Mouse (Mus musculus) ovary, postnatal 14 days (tissue): ENCODE results near the gene Ankle1.

Experiments used
- DNase-seq: peaks from one replicate; pipeline ENCODE4 v3.0.0; 2022; ENCODE audit warnings: low spot score

The Ankle1 gene

GRCm38 (mm10) chr8:71381971-71382961 is 23.5 kb upstream of the Ankle1 start:
- peak; percentile 89 for DNase-seq

DNA sequence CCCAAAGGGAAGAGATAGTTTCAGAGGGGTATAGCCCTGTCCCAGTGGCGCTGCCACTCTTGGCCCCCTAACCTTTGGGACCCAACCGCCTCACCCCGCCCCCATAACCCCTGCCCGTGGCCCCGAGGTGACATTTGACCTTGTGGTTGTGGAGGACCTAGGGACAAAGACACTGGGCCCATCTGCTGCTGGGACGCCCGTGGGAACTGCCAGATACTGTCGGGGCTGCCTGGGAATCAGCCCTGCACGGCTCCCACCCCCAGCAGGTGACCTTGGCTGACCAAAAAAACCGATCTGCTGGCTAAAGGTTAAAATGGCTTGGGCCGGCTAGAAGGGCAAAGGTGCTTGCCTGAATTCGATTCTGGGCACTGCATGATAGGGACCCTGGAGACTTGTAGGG is 22.4 kb upstream of the Ankle1 start:
- no peak for DNase-seq

- no peak for DNase-seq
These were observed 21.9 kb upstream of the Ankle1 start for GRCm38 (mm10) chr8:71383860-71384259.

DNA sequence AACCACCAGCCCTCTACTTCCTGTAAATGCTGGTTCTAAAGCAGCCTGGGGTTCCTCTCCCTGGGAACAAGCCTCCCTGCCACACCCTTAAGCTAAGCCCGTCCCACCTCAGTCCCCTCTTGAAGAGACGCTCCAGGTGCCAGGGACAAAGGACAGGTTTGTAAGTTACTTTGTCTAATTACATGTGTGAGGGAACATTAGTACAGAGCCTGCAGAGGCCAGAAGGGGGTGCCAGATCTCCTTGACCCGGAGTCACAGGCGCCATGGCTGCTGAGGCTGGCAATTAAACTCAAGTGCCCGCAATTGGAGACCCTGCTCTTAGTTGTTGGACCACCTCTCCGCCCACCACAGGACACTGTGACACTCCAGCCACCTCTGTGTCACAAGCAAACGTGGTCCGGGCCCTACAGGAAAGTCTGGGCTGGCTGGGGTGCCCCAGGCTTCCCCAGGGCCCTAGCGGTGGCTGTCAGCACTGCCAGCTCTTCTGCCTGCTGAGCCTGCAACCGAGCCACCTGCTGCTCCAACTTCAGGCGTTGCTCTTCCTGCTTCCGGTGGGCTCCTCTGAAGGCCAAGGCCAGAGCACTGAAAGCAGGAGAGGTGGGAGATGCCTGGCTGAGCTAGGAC is 20.5 kb upstream of the Ankle1 start:
- DNase-seq, result no peak

- no peak for DNase-seq
These were observed 17.5 kb upstream of the Ankle1 start for GRCm38 (mm10) chr8:71388267-71388666.

GRCm38 (mm10) chr8:71391696-71392095 is 14.1 kb upstream of the Ankle1 start:
- no peak for DNase-seq

- DNase-seq, result no peak
These were observed 13.4 kb upstream of the Ankle1 start for GRCm38 (mm10) chr8:71392391-71392790.

DNA sequence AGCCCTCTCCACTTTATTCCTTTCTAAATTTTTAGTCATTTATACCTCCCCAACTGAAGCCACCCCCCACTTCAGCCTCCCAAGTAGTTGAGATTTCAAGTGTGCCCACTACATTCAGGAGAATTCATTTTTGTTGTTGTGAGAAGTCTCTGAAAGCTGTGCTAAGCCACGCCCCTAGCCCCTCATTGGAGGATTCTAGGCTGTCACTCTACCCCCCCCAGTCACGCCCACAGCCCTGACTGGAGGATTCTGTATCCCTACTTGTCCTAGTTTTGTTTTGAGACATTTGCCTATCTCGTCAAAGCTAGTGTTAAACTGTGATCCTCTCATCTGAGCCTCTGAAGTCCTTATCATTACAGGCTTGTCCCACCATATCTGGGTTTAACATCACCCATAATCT is 12.9 kb upstream of the Ankle1 start:
- DNase-seq, result no peak

GRCm38 (mm10) chr8:71394481-71394880 is 11.3 kb upstream of the Ankle1 start:
- no peak for DNase-seq

DNA sequence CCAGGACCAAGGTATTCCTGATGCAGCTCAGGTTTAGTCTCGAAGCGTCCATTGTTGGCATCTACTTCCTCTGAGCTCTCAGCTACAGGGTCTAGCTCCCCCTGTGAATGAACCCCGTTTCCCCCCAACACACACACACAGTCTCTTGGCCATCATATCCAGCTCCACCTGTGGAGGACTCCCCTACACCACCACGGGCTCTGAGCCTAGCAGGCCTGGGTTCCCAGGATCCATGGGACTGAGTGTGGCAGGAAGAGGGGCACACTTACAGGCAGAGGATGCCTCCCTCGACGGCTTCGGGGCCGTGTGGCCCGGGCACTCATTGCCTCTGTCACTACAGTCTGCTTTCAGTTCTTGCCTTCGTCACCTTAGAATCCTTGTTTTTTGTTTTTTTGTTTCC is 10.7 kb upstream of the Ankle1 start:
- no peak for DNase-seq

- DNase-seq, result no peak
These were observed 10.2 kb upstream of the Ankle1 start, which contains the start of gene Ushbp1 for GRCm38 (mm10) chr8:71395629-71396028. Gene Ushbp1 (minus strand): TSS chr8:71395802.

GRCm38 (mm10) chr8:71396639-71397305 is 9.0 kb upstream of the Ankle1 start, which contains the start of gene Babam1:
Gene Babam1 (plus strand): TSS chr8:71396861.
- DNase-seq, result peak; percentile 80

GRCm38 (mm10) chr8:71397701-71398100 is 8.1 kb upstream of the Ankle1 start:
- DNase-seq, result no peak

DNA sequence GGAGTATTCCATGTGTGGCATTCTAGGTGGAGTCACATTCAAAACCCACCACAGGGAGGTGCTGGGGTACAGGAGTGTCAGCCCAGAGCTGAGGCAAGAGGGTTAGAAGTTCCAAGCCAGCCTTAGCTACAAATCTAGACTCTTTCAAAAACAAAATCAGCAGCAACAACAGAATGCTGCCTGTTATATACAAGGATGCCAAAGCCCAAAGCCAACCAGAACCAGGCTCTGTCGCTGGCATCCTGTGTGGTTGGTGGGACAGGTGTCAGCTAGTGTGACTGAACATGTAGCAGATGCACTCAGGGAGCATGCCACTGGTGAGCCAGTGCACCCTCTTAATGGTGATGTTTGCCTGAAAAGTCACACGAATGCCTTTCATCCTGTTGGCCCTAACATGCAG is 5.0 kb upstream of the Ankle1 start:
- no peak for DNase-seq

DNA sequence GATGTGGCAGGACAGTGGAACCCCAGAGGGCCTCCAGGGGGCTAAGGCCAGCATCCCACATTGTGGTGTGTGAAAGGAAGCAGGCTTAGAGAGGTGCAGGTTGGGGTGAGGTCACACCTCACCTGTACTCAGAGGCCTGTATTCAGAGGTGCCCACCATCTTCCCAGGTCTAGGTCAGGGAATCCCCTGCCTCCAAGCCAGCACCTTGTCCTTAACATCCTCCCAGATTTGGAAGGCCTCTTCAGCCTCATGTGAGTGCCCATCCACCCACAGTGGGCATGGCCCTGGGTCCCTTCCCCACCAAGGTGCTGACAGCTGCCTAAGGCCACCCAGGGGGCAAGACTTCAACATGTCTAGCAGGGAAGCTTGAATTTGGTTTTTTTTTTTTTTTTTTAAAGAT is 4.4 kb upstream of the Ankle1 start:
- no peak for DNase-seq

DNA sequence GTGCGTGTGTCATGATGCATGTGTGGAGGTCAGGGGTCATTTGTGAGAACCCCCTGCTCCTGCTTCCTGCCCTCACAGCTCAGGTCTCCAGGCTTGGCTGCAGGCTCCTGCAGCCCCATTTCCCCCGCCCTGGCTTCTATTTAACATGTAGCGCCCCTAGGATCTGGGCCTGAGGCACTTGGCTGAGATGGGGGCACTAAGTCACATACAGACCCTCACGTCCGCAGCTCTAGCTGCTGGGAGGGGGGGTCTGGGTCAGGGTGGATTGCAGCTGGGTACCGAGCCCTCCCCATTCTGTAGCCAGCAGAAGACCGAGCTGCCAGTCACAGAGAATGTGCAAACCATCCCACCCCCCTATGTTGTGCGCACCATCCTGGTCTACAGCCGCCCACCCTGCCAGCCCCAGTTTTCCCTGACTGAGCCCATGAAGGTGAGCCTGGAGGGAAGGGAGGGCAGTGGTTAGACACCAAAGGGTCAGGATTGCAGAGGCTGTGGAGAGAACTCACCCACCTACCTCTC is 3.3 kb upstream of the Ankle1 start:
- DNase-seq, result no peak

DNA sequence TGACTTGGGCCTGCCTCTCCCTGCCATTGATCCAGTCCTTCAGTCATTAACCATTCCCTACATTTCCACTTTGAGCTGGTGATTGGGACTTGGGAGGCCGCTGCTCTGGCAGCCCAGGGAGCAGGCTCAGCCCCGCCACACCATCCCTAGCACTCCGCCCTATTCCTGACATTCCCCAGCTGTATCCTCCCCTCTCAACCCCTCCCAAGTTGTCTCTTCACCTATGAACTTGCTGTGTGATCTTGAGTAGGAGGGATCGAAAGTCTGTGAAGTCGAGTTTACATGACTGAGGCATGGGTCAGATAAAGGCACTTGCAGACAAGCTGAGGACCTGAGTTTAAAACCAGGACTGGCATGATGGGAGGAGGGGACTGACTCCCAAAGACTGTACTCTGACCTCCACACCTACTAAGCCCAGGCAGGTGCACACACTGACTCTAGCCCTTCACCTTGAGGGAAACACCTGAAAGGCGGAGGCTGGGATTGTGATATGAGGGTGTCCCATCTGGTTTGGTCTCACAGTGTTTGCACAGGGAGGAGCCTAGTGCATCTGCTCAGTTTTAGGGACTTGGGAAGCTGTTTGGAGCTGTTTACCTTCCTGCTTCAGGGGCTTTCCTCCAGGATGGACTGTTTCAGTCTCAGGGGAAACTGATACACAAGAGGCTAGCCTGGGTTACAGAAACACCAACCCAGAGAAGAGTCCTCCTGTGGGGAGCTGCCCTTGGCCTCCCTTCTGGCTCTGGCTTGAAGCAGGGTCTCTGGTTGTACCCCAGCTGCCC is 2.5 kb upstream of the Ankle1 start:
- DNase-seq, result no peak

- DNase-seq, result no peak
These were observed 1.8 kb upstream of the Ankle1 start for GRCm38 (mm10) chr8:71404011-71404410.

- no peak for DNase-seq
These were observed 859 bp upstream of the Ankle1 start for GRCm38 (mm10) chr8:71404951-71405351.

DNA sequence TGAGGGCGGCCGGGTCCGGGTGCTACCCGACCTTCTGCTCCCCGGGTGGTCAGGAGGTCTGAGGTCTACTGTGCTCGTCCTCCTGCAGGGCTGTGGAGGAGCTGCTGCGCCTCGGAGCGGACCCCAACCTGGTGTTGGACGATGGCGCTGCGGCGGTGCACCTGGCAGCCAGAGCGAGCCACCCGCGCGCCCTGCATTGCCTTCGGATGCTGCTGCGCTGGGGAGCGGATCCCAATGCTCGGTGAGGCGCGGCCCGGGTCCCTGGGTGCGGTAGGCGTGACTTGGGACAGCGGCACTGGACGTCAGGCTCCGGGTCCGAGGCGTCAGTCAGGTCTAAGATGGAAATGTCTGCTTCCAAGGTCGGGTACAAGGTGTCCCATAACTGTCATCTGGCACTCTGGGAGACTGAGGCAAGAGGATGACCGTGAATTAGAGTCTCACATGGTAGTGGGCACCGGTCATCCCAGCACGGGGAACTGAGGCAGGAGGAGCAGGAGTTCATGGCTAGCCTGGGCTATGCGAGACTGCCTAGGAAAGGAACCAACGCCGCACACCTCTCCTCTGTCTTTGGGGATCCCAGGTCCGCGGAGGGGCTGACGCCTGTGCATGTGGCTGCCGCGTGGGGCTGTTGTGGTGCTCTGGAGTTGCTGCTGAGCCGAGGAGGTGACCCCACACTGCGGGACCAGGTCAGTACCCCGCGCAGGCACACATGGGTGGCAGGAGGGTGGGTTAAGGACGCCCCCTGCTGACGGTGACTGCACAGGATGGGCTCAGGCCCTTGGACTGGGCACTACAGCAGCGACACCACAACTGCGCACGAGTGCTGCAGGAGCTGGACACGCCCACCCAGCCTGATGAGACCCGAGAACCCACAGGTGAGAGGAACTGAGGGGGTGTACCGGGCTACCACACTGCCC is 547 bp downstream of the Ankle1 start:
- peak; percentile 51 for DNase-seq

GRCm38 (mm10) chr8:71407441-71407840 is 1.6 kb downstream of the Ankle1 start:
- DNase-seq, result no peak
